Mouse (Mus musculus): ENCODE results near the gene Nars2.

- no peak for TF ChIP-seq CTCF (IDR thresholded peaks at IDR 0.05)
- no peak for TF ChIP-seq EP300 (IDR thresholded peaks at IDR 0.05; ENCODE audit: insufficient read depth, low read depth, low read length)
Measured at GRCm38 (mm10) chr7:97026772-97027358, 75.6 kb downstream of the Nars2 start.

Measured in heart, adult 2 months (tissue).